Mouse (Mus musculus) thymus, postnatal 36 days (tissue): Measurements from ENCODE around the gene Gpr27.

Source experiments
- DNase-seq, 2 experiments: peaks; one replicate each; pipeline ENCODE4 v3.0.0; 2022; ENCODE audit warnings: mixed read lengths in 2 of 2

Gpr27 gene

DNA sequence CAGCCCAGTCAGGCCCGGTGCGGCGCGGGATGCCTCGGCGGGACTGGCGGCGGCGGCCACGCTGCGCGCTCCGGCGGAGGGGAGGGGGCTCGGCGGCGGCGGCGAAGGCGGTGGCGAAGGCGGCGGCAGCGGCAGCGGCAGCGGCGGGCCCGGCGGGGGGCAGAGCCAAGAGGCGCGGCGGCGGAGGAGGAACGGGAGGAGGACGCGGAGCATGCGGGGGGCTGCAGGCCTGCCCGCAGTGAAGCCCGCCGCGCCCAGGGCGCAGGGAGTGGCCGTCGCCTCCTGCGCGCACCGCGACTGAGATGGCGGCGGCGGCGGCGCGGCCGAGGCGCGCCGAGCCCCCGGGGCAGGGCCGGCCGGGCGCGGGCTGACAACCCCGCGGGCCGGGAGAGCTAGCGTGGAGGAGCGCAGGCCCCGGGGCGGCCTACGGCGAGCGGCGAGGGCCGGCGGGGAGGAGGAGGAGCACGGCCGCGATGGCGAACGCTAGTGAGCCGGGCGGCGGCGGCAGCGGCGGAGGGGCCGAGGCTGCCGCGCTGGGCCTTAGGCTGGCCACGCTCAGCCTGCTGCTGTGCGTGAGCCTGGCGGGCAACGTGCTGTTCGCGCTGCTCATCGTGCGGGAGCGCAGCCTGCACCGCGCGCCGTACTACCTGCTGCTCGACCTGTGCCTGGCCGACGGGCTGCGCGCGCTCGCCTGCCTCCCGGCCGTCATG lies at the start of gene Gpr27:
TSS of gene Gpr27 (plus strand) at position 474 of the 710 bp plus-strand sequence.
- peak in 1 of 2 experiments; percentile 22 for DNase-seq

GRCm38 (mm10) chr6:99643439-99644199 lies 48.9 kb upstream of the Gpr27 start:
- DNase-seq: peak; percentile 57 to 71

DNA sequence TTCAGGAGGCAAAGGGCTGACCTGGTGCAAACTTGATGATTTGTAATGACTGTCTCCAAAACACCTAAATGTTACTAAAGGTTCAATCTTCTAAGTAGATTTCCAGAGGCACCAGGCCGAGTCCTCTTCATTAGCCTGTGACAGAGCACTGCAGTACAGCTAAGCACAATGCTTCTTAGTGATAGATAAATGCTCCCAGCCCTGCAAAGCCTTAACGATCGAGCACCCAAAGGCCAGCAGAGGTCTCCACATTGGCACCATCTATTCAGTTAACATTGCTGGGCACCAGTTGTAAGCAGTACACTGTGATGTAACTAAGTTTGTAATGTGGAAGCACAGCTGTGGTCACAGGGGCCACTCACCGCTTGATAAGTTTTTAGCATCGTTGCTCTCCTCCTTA lies 48.1 kb upstream of the Gpr27 start:
- no peak for DNase-seq

- DNase-seq: peak; percentile 54 to 70
These were observed 47.6 kb upstream of the Gpr27 start for GRCm38 (mm10) chr6:99644876-99645275.

DNA sequence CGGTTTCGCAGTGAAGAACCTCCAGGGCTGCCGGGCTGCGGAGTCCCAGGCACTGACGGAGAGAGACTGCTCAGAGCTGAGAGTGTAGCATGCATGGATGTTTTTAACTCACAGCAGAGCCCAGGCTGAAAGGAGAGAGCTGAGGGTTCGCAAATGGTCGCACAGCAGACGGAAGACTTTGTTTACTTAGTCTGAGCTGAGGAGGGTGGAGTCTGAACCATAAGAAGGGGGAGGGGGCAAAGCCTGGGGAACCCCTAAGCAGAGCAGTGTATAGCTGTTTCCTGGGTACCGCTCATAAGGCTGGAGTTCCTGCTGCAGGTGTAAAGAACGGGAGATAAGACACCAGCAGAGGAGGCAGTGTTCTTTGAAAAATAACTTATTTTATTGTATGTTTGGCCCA lies 46.1 kb upstream of the Gpr27 start:
- DNase-seq: peak in 1 of 2 experiments; percentile 78

DNA sequence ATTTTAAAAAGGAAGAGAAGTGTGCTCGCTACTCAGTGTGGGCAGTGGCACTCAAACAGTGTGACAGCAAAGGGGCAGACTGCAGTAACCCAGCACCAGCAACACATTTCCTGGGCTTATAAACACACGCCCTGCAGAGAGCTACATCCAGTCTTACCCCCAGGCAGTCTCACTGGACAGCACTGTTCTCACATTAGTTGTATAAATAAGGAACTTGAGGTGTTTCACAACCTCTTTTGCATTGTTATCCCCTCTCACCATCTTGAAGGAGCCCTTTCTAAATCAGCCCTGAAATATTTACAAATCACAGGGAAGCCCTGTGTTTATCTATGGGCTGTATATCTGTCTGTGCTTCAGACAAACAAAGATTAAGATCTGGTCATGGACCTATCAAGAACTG lies 43.2 kb upstream of the Gpr27 start:
- DNase-seq: no peak

- no peak for DNase-seq
These were observed 40.1 kb upstream of the Gpr27 start for GRCm38 (mm10) chr6:99652341-99652740.

- DNase-seq: no peak
These were observed 38.1 kb upstream of the Gpr27 start for GRCm38 (mm10) chr6:99654343-99654742.

- peak; percentile 59 to 71 for DNase-seq
These were observed 37.0 kb upstream of the Gpr27 start for GRCm38 (mm10) chr6:99655488-99655887.

GRCm38 (mm10) chr6:99656088-99656487 lies 36.4 kb upstream of the Gpr27 start:
- DNase-seq: no peak

DNA sequence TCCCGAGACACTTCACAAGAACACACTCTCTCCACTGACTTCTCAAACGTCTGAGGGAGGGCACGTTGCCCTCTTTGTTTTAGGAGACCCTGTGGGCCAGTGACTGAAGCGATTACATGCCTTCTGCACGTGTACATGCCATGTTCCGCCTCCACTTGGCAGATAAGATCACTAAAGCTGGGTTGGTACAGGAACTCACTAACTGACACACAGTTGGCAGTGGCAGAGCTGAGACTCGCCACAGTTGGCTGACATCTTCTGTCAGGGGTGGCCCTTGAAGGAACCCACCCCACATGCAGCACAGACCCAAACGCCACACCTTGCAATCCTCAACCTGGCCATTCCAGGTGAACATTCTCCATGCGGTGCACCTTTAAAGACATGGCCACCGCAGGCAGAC lies 33.9 kb upstream of the Gpr27 start:
- DNase-seq: peak; percentile 65 to 79

- peak in 1 of 2 experiments; percentile 52 for DNase-seq
These were observed 32.0 kb upstream of the Gpr27 start for GRCm38 (mm10) chr6:99660443-99660842.

GRCm38 (mm10) chr6:99663232-99663631 lies 29.2 kb upstream of the Gpr27 start:
- DNase-seq: no peak

DNA sequence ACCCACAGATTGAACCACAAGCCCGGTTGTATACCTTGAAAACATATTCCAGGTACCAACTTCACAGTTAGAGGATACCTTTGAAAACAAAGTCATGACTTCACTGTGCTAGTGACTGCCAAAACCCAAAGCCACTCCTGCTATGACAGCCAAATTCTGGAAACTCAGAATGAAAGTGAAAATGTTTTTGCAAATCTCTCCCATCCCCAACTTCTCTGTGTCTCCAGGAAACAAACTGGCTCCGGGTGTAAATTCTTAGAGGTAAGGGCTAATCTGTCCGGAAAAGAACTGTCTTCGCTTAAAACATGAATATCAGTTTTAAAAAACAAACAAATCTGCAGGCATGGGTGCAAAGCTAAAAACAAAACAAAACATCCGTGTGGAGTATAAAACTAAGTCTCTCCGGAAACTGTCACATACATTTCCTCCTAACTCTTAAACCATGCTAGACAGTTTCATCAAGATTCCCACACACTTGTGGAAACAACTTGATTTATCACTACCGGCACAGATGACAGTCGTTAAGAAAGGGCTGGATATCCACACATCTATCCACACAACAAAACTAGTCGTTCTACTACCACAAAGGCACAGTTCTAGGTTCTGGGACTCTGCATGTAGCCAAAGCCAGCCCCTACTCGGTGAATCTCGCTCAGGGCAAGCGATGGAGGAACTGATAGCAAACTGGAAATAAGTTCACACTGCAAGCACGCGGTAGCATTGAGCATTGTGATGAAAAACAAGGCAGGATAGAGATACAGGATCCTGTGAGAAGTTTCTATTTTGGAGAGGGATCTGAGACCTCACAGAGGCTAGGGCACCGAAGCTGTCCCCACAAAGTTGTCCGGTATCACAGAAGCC lies 26.8 kb upstream of the Gpr27 start:
- DNase-seq: no peak

DNA sequence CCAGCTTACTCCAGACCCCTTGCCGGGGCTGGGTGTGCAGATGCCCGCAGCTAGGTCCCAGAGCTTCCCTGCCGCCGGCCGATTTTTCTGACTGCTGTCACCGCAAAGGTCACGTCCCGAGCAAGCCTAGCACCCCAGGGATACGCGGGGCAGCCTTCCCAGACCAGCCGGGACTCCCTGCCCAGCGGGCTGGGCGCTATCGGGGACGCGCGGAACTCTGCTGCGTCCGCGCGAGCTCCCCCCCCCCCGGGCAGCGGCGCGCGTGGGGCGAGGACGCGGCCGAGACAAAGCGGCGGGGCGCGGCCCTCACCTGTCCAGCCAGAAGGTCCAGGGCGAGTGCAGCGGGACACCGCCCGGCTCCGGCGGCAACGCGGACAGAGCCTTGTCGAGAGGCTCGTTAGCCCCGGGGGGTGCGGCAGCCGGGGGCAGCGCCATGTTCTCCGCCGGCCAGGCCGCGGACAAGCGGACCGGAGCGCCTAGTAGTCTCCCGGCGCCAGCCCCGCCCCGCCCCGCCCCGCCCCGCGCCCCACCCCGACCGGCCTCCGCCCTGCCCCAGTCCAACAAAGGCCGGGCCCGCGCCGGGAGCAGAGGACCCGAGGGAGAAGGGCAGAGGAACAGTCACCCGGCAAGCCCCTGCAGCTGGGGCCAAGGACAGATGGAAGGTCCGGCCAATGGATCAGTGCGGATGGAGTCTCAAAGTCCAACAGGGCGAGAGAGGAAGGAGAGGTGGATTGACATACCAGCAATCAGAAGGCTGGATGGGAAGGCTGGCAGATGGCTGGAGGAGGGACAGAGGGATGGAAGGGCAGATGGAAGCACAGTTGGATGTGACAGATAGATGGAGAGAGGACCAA lies 25.9 kb upstream of the Gpr27 start, which contains the start of the genes Eif4e3 and Gm20696:
TSS of gene Eif4e3 (minus strand) at position 454 of the 854 bp plus-strand sequence.
TSS of gene Gm20696 (minus strand) at position 480 of the 854 bp plus-strand sequence.
- peak; percentile 57 to 59 for DNase-seq

DNA sequence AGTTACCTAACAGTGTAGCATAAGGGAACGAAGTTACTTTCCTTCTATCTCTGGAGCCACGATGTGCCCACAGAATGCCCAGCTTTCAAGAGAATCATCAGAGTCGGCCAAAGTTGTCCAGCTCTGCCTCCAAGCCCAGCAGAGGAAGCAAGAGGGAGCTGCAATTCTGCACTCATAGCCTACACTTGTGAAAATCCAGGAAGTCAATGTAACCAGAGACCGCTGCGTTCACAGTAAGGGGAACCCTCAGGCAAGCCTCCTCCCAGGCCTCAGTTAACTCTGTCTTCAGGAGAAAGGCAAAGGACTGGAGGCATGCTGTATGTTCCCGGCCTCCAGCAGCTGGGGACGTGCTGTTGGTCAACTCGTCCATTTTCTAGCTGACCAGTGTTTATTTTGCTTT lies 25.2 kb upstream of the Gpr27 start:
- peak in 1 of 2 experiments; percentile 44 for DNase-seq

- no peak for DNase-seq
These were observed 22.8 kb upstream of the Gpr27 start for GRCm38 (mm10) chr6:99669481-99670325.

DNA sequence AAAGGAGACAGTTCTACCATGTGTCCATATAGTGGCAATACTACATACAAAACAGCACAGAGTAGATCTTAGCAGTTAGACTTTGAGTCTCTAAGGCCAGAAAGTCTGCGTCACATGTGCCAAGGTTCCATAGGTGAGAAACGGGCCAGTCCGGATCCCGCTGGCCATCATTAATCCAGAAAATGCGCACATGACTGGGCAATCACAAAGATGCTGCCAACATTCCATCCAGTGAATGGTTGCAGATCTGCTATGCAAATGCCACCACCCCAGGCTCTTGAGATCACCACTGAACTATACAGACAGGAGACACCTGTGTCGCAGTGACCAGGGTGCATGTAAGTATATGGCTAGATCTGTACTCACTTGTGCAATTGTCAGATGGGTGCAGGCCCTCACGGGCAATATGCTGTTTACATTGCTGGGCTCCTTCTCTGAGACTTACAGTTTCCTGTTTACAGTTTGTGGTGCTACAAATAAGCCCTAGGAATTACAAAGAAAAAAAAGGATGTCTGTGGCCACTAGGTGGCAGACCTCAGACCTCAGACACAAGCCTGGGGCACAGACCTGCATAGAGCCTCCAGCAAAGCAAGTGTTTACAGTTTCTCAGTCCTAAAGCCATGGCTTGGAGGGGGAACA lies 21.9 kb upstream of the Gpr27 start:
- peak; percentile 61 to 63 for DNase-seq

DNA sequence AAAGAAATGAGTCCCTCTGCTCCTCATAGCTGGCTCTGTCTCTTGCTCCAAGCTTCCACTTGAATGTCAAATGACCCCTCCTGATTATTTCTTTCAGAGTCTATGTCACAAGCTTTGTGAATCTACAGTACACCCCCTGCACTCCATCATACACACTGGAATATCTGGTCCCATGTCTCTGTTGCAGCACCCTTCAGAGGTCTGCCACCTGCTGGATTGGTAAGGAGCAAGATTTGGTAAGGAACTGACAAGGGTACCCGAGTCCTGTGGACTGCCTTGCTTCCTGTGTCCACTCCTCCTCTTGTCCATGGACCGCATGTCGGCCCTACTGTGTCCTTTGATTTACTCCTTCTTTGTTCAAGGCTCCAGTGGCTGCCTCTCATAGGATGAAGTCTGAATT lies 20.7 kb upstream of the Gpr27 start:
- peak in 1 of 2 experiments; percentile 30 for DNase-seq

- DNase-seq: no peak
These were observed 18.0 kb upstream of the Gpr27 start for GRCm38 (mm10) chr6:99674482-99674881.
